Mouse (Mus musculus) myocyte (in vitro differentiated cells): Measurements from ENCODE around the gene Pnp. TPM values are rescaled to one million over a fixed set of nuclear protein-coding genes. Genes with fewer than 3 reads are reported as not detected.
"Not testable (repeated sequence)": the region's sequence is repeated elsewhere in the genome, so short reads cannot be mapped to it uniquely, and the experiment has no call there.

Experiments used
- H3K27me3 ChIP-seq: one replicate; pipeline ENCODE4 v1.6.1; 2011; ENCODE audit not compliant: control insufficient read depth, insufficient read depth, insufficient read length
- H3K36me3 ChIP-seq: one replicate; pipeline ENCODE4 v1.6.1; 2011; ENCODE audit not compliant: control insufficient read depth, insufficient read depth
- H3K4me2 ChIP-seq: one replicate; pipeline ENCODE4 v1.6.1; 2011; ENCODE audit warnings: low read depth, control low read depth
- H3K4me3 ChIP-seq: one replicate; pipeline ENCODE4 v1.5.1; 2011; ENCODE audit warnings: mild to moderate bottlenecking, control low read depth, moderate library complexity
- H3K79me2 ChIP-seq: one replicate; pipeline ENCODE4 v1.6.1; 2011; ENCODE audit not compliant: control insufficient read depth, insufficient read depth
- H3ac ChIP-seq: one replicate; pipeline ENCODE4 v1.6.1; 2011; ENCODE audit not compliant: control insufficient read depth, insufficient read length
- CEBPB ChIP-seq: IDR thresholded peaks from 2 replicates; pipeline ENCODE4 v1.6.1; 2011; ENCODE audit warnings: mild to moderate bottlenecking, moderate library complexity; ENCODE audit not compliant: poor library complexity, insufficient read depth, severe bottlenecking
- E2F4 ChIP-seq: IDR thresholded peaks from one replicate; pipeline ENCODE4 v1.6.1; 2011; ENCODE audit warnings: mild to moderate bottlenecking, control low read depth, moderate library complexity; ENCODE audit not compliant: insufficient read depth
- MAX ChIP-seq: IDR thresholded peaks from one replicate; pipeline ENCODE4 v1.6.1; 2011; ENCODE audit warnings: low read depth, mild to moderate bottlenecking, control low read depth
- MYOD1 ChIP-seq, 3 experiments: IDR thresholded peaks; one replicate each; pipeline ENCODE4 v1.6.1; 2011; ENCODE audit warnings: control low read depth in 2 of 3, low read depth in 2 of 3, mild to moderate bottlenecking in 2 of 3, moderate library complexity in 1 of 3; ENCODE audit not compliant: insufficient read length in 2 of 3, control insufficient read depth in 1 of 3
- MYOG ChIP-seq, 3 experiments: IDR thresholded peaks; one replicate each; pipeline ENCODE4 v1.6.1; 2011; ENCODE audit warnings: control low read depth in 2 of 3, low read depth in 2 of 3, mild to moderate bottlenecking in 2 of 3; ENCODE audit not compliant: insufficient read length in 2 of 3, control insufficient read depth in 1 of 3, insufficient read depth in 1 of 3
- POLR2A ChIP-seq: IDR thresholded peaks from one replicate; pipeline ENCODE4 v1.6.1; 2011; ENCODE audit warnings: low read depth, mild to moderate bottlenecking, control low read depth, moderate library complexity; ENCODE audit not compliant: insufficient read length
- POLR2AphosphoS2 ChIP-seq: IDR thresholded peaks from one replicate; pipeline ENCODE4 v1.6.1; 2011; ENCODE audit warnings: low read depth, control low read depth; ENCODE audit not compliant: insufficient read length
- REST ChIP-seq: IDR thresholded peaks from one replicate; pipeline ENCODE4 v1.6.1; 2011; ENCODE audit warnings: mild to moderate bottlenecking, control low read depth, moderate library complexity; ENCODE audit not compliant: insufficient read depth, insufficient read length
- SRF ChIP-seq: IDR thresholded peaks from one replicate; pipeline ENCODE4 v1.6.1; 2011; ENCODE audit warnings: low read depth; ENCODE audit not compliant: control insufficient read depth, insufficient read length
- TCF12 ChIP-seq: IDR thresholded peaks from one replicate; pipeline ENCODE4 v1.6.1; 2011; ENCODE audit warnings: mild to moderate bottlenecking, control low read depth; ENCODE audit not compliant: poor library complexity, insufficient read depth, severe bottlenecking
- TCF3 ChIP-seq: IDR thresholded peaks from one replicate; pipeline ENCODE4 v1.6.1; 2011; ENCODE audit warnings: low read depth, control low read depth; ENCODE audit not compliant: insufficient read length
- USF1 ChIP-seq: IDR thresholded peaks from one replicate; pipeline ENCODE4 v1.6.1; 2011; ENCODE audit warnings: low read depth, mild to moderate bottlenecking, control low read depth, moderate library complexity
- polyA plus RNA-seq: library from polyadenylated mRNA; unstranded; fragments of >200 nt; fragmentation: generic; extraction: Trizol; gene quantifications from one replicate; pipeline ENCODE4 v1.2.1, GENCODE M21; 2012; ENCODE audit warnings: missing spikeins

Gene Pnp
- polyA plus RNA-seq, 1 experiment, result 20.4 TPM

GRCm38 (mm10) chr14:50975001-50975400, 44.1 kb downstream of the Pnp start:
- Histone ChIP-seq H3K79me2 (no peaks in the 10 kb centered on the region), H3K4me2 (no peak overlapping the region), H3K4me3 (no peak overlapping the region), H3K27me3 (no peaks in the 10 kb centered on the region), H3K36me3 (no peaks in the 10 kb centered on the region), H3ac (no peak overlapping the region)
- TF ChIP-seq SRF, result no peak
- TF ChIP-seq MAX, result no peak
- TF ChIP-seq MYOD1 (IDR thresholded peaks at IDR 0.05; ENCODE audit: control insufficient read depth in 1 of 3, insufficient read length in 2 of 3, low read depth in 2 of 3), result no peak
- no peak for TF ChIP-seq TCF12
- no peak for TF ChIP-seq POLR2AphosphoS2
- no peak for TF ChIP-seq USF1
- no peak for TF ChIP-seq MYOG (IDR thresholded peaks at IDR 0.05; ENCODE audit: control insufficient read depth in 1 of 3, insufficient read depth in 1 of 3, insufficient read length in 2 of 3, low read depth in 2 of 3)
- TF ChIP-seq TCF3, result no peak
- no peak for TF ChIP-seq E2F4
- TF ChIP-seq CEBPB, result no peak
- TF ChIP-seq POLR2A, result no peak
- TF ChIP-seq REST, result no peak

GRCm38 (mm10) chr14:50976674-50977073, 45.8 kb downstream of the Pnp start:
- TF ChIP-seq MAX (no peak), MYOG (IDR thresholded peaks at IDR 0.05; ENCODE audit: control insufficient read depth in 1 of 3, insufficient read depth in 1 of 3, insufficient read length in 2 of 3, low read depth in 2 of 3) (no peak), POLR2A (no peak), MYOD1 (IDR thresholded peaks at IDR 0.05; ENCODE audit: control insufficient read depth in 1 of 3, insufficient read length in 2 of 3, low read depth in 2 of 3) (no peak), REST (no peak), USF1 (no peak), TCF12 (no peak), E2F4 (no peak), CEBPB (no peak), SRF (no peak), TCF3 (no peak), POLR2AphosphoS2 (no peak)
- no peaks in the 10 kb centered on the region for H3K27me3 ChIP-seq
- no peak overlapping the region for H3ac ChIP-seq
- H3K4me2 ChIP-seq, result no peak overlapping the region
- H3K79me2 ChIP-seq, result no peaks in the 10 kb centered on the region
- no peak overlapping the region for H3K4me3 ChIP-seq
- no peaks in the 10 kb centered on the region for H3K36me3 ChIP-seq

DNA sequence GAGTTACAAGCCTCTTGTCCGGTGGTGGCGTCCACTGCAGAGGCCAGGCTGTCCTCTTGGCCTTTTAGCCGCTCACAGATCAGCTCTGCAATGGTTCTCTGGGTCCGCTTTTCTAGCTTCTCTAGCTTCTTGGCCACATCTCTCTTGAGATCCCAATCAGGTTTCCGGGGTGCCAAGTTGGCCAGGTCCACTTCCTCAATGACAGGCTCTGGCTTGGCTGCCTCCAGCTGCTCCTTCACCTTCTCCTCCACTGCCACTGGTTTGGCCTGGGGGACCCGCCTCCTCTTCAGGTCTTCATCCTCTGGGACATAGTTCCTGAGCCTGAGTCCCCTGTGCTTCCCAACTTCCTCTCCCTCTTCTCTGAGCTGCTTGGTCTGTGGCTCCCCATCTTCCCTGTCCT, 47.6 kb downstream of the Pnp start:
- not testable (repeated sequence) for H3K36me3 ChIP-seq, H3K4me2 ChIP-seq, H3K27me3 ChIP-seq, H3K79me2 ChIP-seq, H3ac ChIP-seq, H3K4me3 ChIP-seq

DNA sequence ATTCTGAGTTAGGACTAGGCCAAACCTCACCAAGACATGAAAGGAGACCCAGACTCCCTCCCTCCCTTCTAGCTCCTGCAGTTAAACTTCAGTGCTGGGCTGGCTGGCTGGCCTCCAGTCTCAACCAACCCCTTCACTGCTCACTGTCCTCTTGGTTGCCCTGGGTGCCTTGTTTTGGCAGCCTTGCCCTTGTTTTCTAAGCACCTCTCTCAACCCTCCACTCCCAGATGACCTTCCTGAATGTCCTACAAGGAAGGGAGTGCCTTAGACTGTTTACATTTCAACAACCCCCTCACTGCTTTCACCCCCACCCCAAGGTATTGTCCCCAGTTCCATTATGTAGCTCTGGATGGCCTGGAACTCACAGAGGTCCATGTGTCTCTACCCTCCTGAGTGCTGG, 48.7 kb downstream of the Pnp start:
- Histone ChIP-seq H3K4me2 (no peak overlapping the region), H3K79me2 (no peaks in the 10 kb centered on the region), H3K36me3 (no peaks in the 10 kb centered on the region), H3K27me3 (no peaks in the 10 kb centered on the region), H3K4me3 (no peak overlapping the region), H3ac (no peak overlapping the region)
- TF ChIP-seq MAX (no peak), MYOD1 (IDR thresholded peaks at IDR 0.05; ENCODE audit: control insufficient read depth in 1 of 3, insufficient read length in 2 of 3, low read depth in 2 of 3) (no peak), SRF (no peak), USF1 (no peak), POLR2AphosphoS2 (no peak), CEBPB (no peak), E2F4 (no peak), TCF3 (no peak), REST (no peak), POLR2A (no peak), MYOG (IDR thresholded peaks at IDR 0.05; ENCODE audit: control insufficient read depth in 1 of 3, insufficient read depth in 1 of 3, insufficient read length in 2 of 3, low read depth in 2 of 3) (no peak), TCF12 (no peak)

GRCm38 (mm10) chr14:50981207-50981606, 50.3 kb downstream of the Pnp start:
- TF ChIP-seq USF1 (no peak), E2F4 (no peak), MAX (no peak), REST (no peak), POLR2A (no peak), MYOD1 (IDR thresholded peaks at IDR 0.05; ENCODE audit: control insufficient read depth in 1 of 3, insufficient read length in 2 of 3, low read depth in 2 of 3) (no peak), TCF3 (no peak), MYOG (IDR thresholded peaks at IDR 0.05; ENCODE audit: control insufficient read depth in 1 of 3, insufficient read depth in 1 of 3, insufficient read length in 2 of 3, low read depth in 2 of 3) (no peak), SRF (no peak), TCF12 (no peak), CEBPB (no peak), POLR2AphosphoS2 (no peak)
- H3K4me2 ChIP-seq, result no peak overlapping the region
- no peak overlapping the region for H3K4me3 ChIP-seq
- no peaks in the 10 kb centered on the region for H3K27me3 ChIP-seq
- no peaks in the 10 kb centered on the region for H3K79me2 ChIP-seq
- H3K36me3 ChIP-seq, result no peaks in the 10 kb centered on the region
- H3ac ChIP-seq, result no peak overlapping the region
